Mouse (Mus musculus) adrenal gland, postnatal 36 days (tissue): ENCODE measurements around the gene Thtpa. TPM values are rescaled to one million over a fixed set of nuclear protein-coding genes. Genes with fewer than 3 reads are reported as not detected.
A peak's percentile ranks its signal among the peaks of the same experiment; 100 is the strongest.

Experiments
- DNase-seq, 2 experiments: peaks; one replicate each; pipeline ENCODE4 v3.0.0; 2021; ENCODE audit warnings: mixed read lengths in 1 of 2
- total RNA-seq, 2 experiments: library from RNA; stranded (reverse); gene quantifications; 2 replicates each; pipeline ENCODE4 v1.2.3; 2021

The Thtpa gene
- total RNA-seq, 2 experiments from 2014 or later = 12.9 to 18.6 TPM

GRCm38 (mm10) chr14:55077481-55078365 is 16.9 kb upstream of the Thtpa start:
- no peak for DNase-seq

GRCm38 (mm10) chr14:55078366-55078989 is 16.1 kb upstream of the Thtpa start:
- DNase-seq = no peak

DNA sequence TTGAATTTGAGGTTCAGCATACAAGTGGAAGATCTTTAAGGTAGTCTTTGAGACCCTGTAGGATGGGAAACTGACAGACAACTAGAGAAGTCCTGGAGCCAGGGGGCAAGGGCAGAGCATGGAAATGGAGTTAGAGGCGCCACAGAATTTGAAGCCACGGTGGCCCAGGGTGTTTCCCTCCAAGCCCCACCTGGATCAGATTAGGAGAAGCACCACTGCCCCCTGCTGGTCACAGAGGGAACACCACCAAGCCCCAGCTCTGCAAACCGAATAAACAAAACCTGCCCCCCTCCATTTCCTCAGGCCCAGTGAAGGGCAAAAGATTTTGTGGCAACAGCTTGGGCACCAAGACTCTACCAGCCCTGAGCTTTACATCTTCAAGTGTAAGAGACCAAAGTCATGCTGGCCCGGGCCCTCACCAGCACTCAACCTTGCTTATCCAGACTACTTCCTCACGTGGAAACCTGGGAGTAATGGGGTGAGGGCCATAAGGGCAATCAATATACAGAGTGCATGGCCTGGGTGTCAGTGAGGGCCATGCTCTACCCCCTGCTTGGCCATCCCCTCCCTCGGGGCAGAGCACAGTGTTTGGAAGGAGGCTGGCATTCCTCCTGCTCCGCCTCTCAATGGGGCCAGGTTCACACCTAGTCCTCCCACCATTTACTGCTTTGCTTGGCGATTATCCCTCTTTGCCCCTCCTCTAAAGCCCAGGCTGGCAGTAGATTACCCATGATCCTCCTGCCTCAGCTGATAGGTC is 15.2 kb upstream of the Thtpa start:
- peak; percentile 69 to 80 for DNase-seq

GRCm38 (mm10) chr14:55081105-55081504 is 13.5 kb upstream of the Thtpa start:
- no peak for DNase-seq

GRCm38 (mm10) chr14:55083481-55083880 is 11.1 kb upstream of the Thtpa start:
- DNase-seq = no peak

DNA sequence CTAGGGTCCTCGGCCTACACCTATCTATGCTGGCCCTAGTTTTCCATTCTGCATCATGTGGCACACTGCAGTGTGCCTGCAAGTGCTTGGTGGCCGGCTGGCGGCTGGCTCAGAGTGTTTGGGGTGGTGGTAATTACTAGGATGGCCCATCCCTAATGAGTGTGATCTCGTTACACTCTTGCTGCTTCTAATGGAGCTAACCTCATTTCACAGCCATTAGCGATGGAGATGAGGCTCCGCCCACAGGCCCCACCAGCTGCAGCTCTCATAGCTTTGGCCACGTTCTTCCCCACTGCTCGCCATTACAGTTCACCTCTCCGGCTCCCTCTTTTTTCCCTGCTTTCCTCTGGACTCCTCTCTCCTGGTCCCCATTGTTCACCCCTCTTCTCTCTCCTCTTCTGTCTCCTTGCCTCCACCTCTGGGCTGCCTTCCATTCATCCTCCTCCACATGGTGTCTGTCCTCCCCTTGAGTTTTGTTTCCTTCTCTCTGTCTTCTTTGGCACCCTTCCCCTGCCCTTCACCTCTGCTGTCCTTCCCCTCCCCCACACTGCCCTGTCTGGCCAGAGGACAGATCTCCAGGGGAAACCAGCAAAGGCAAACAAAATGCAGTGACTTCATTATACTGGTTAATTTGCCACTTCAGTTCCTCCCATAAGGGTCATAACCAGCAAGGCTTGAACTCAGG is 9.1 kb upstream of the Thtpa start:
- peak in 1 of 2 experiments; percentile 45 for DNase-seq

GRCm38 (mm10) chr14:55086009-55086514 is 8.5 kb upstream of the Thtpa start:
- DNase-seq = no peak

- no peak for DNase-seq
These were observed 5.2 kb upstream of the Thtpa start for GRCm38 (mm10) chr14:55089199-55089947.

- DNase-seq = peak; percentile 48
These were observed 3.2 kb upstream of the Thtpa start for GRCm38 (mm10) chr14:55091209-55091865.

- peak; percentile 96 for DNase-seq
These were observed 2.5 kb upstream of the Thtpa start, which contains the start of gene Zfhx2 for GRCm38 (mm10) chr14:55092011-55092577. TSS of gene Zfhx2 (minus strand) at chr14:55092324.

DNA sequence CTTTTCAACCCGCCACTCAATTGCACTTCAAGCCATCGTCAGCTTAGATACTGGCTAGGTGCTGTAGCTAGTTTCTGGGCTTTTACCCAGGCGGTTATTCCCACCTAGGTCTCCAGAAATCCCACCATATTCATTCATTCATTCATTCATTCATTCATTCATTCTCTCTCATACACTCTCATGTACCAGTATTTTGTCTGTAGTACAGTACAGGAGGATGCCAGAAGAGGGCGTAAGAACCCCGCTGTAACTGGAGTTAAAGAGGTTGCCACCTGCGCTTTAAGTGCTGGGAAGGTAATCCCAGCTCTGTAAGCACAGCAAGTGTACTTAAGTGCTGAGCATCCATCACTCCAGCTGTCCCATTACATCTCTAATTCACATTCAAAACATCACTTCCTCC is 657 bp upstream of the Thtpa start:
- DNase-seq = no peak

DNA sequence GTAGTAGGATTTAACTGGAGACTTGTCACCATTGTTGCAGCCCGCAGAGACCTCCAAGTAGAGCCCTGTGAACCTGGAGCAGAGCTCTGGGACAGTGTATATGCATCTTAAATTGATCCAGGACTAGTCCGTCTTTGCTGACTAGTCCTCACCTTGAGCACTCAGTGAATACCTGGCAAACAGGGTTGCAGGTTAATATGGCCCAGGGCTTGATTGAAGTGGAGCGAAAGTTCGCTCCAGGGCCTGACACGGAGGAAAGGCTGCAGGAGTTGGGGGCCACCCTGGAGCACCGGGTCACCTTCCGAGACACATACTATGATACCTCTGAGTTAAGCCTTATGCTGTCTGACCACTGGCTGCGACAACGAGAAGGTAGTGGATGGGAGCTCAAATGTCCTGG is 679 bp downstream of the Thtpa start:
- no peak for DNase-seq

DNA sequence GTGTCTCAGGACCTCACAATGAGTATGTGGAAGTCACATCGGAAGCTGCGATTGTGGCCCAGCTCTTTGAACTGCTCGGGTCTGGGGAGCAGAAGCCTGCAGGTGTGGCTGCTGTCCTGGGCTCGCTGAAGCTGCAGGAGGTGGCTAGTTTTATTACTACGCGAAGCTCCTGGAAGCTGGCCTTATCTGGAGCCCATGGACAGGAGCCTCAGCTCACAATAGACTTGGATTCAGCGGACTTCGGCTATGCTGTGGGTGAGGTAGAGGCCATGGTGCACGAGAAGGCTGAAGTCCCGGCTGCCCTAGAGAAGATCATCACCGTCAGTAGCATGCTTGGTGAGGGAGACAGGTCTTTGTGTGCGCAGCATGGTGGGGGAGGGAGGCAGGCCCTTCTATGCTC is 1.1 kb downstream of the Thtpa start:
- DNase-seq = no peak

DNA sequence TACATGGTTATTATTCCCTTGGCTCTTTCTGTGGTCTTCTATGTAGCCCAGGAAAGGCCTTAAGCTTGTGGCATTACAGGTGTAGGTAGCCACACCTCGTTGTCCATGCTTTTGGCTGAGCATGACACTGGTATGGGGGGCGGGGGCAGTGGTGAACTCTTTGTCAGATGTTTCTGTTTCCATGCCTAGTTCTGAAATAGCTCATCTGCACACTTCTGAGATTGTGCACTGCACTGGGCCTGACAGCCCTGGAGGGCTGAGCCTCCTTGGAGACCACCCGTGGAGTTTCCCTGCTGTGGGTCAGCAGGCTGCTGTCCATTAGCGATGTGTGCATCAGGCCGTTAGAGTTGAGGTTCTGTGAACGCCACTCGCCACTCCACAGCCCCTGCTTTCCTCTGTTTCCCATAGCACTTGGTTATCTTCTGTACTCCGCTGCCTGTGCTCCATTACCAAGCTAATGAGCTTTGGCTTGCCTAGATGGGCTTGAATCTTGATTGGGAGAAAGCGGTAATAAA is 2.0 kb downstream of the Thtpa start:
- no peak for DNase-seq

DNA sequence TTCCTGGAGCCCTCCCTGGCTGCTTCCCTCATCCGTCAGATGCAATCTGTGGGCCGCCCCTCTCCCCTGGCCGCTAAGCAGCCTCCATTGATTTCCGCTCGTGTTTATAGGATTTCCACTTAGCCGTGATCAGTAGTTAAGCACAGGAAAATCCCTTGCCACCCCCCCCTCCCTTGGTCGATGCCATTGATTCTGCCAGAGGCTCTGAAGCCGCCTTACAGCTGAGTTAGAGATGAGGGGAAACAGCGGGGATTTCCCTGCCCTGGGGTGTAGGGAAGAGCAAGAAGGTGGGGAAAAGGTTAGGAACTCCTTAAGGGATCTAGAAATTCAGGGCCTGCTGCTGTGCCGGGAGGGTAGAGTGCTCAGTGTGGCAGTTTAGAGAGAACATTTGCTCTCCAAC is 3.1 kb downstream of the Thtpa start:
- no peak for DNase-seq

DNA sequence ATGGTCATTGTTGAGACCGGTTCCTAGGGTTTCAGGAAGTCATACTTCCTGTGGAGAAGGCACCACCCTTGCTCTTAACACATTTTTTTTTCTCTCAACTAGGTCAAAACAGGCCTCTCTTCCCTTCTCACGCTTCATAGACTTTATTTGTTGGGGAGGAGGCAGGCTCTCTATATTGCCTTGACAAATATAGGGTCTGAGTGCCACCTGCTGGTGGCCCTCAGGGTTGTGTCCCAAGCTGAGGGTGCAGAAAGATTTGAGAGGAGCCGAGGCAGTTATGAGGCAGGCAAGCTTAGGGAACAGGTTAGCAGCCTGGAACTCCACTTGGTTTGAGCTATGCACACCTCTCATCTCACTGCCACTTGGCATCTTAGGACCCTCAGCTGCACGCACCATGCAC is 3.5 kb downstream of the Thtpa start:
- DNase-seq = peak in 1 of 2 experiments; percentile 56

DNA sequence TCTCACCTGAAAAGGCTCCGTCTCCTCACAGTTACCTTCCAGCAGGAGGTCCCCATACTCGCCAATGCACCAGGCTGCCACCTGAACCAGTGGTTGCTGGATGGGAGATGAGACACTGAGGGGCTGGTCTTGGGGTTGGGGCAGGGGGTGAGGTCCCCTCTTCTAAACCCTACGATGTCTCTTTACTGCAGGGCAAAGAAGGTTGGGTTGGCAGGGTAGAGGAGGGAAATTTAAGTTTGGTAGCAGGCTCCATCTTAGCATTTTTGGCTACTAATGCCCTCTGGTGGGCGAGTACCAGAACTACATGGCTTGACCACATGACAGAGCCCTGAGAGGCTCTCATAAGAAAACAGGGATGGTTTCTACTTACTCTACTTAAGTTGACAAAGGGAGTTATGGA is 7.0 kb downstream of the Thtpa start:
- peak; percentile 46 to 61 for DNase-seq

GRCm38 (mm10) chr14:55102253-55102785 is 7.7 kb downstream of the Thtpa start:
- no peak for DNase-seq

DNA sequence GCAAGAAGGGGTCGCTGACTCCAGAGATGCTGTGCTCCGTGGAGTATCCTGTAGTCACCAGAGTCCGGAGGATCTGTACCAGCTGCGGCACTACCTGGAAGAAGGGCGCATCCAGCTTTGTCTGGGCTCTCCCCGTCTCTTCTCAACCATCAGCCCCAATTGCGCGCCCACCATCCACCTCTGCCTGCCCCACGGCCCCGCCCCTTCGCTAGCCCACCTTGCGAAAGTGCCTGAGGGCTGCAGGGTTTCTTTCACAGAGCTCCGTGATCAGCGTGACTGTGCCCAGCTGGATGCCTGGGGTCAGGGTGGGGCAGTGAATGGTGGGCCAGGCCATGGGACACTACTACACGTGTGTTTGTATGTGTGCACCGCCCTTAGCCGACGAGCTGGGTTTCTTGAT is 9.8 kb downstream of the Thtpa start:
- no peak for DNase-seq

DNA sequence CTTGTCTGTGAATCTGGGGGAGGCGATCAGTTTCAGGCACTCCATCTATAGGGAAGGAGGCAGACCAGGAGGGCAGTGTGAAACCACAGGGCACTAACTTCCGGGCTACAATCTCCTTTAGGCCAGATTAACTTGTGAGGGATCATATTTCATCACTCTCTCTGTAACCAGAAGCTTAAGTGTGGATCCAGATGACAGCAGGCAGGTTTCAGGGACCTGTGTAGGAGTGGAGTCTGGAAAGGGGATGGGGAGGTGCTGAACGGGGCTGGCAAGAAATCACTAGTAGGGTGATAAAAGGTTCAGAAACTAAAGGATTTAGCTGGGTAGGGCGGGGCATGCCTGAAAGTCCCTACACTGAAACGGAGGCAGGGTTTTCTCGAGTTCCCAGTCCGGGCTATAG is 10.8 kb downstream of the Thtpa start:
- DNase-seq = no peak
